Mouse (Mus musculus) NIH3T3 (cell line): ENCODE measurements around the gene Syt13.

Experiments
- DNase-seq: peaks from one replicate; pipeline ENCODE4 v3.0.0-alpha.2; 2012; ENCODE audit warnings: low read depth

Gene Syt13

DNA sequence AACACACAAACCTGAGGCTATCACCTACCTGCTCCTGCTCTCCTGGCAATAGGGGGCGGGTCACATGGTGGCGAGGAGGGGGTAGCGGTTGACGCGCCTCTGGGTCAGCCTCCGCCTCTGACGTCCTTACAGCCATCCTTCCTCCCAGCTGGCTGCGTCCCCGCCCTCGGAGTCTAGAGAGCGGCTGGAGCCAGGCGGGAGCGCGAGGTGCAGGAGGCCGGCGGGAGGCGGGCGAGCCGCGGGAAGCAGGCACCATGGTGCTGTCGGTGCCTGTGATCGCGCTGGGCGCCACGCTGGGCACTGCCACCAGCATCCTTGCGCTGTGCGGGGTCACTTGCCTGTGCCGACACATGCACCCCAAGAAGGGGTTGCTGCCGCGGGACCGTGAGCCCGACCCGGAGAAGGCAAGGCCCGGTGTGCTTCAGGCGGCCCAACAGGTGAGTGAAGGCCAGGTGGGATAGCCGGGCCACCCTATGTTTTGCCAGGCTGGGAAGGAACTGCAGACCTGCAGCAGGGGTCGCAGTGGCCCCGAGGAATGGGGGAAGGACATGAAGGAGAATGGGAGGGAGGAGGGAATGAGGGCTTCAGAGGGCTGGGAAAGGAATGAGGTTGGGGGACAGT, at the start of gene Syt13:
TSS of gene Syt13 (plus strand) at position 166 of the 621 bp plus-strand sequence.
- DNase-seq = no peak

DNA sequence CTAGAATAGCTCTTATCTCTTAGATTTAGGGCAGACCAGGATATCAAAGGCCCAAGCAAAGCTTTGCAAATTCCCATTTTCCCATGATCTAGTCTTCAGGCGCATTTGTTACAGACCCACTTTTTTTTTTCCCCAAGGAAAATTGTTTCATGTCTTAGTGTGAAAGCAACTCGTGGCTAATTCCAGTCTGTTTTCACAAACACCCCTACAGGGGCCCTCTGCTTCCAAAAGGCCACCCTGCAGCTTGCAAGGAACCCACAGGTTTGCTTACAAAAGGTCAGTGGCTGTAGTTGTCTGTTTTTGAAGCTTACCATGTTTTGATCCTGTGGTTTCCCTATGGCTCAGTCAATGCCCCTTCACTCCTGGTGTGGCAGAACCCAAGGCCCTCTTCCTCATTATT, 48.3 kb upstream of the Syt13 start:
- no peak for DNase-seq

DNA sequence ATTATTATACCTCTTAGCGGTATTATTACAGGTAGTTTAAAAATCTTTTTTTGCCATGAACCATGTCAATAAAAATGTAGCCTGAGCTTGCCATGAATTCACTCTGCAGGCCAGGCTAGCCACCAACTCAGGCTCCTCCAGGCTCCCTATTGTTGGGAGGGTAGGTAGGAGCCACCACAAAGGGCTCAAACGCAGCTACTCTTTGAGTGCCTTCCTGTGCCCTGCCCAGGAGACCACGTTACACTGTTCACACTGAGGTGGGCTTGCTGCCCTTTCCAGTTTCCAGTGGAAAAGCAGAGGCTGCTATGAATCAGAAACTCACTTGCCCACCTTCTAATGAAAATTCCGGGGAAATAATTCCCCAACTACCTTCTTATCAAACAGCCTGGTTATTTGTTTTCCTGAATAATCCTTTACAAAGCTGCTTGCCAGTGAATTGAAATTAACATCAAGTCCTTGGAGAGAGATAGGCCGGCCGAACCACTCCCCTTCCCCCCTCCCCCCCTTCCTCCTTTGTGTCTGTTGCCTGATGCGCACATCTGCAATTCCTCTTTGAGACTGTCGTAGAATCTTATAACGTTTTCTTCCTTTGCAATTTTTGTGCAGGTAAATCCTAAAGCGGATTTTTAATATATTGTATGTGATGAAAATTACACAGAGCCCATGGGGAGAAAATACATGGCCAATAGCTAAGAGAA, 44.6 kb upstream of the Syt13 start:
- DNase-seq = no peak

DNA sequence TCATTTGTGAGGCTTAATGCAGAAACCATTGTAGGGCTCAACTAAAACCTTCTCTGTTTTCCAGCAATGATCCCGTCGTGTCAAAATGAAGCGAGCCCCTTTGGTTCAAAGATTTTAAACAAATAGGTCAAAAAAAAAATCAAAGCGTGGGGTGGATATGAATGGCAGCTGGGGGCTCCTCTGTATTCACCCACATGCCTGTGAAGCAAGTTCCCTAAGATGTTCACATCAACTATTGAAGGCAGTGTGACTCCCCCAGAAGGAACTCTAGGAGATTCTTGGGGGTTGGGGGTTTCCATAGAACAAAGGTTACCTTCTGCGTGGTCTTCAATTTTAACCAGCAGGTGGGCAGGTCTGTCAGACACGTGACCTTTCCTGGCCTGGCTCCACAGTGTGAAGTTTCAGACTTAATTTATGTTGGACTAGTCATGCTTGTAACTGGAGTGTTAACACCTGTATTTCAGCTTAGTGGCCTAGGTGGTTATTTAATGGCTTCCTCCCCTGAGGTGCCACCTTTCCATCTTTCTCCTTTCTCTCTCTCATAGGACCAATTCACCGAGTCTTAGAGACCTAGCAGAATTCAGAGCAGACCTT, 43.7 kb upstream of the Syt13 start:
- DNase-seq = no peak

DNA sequence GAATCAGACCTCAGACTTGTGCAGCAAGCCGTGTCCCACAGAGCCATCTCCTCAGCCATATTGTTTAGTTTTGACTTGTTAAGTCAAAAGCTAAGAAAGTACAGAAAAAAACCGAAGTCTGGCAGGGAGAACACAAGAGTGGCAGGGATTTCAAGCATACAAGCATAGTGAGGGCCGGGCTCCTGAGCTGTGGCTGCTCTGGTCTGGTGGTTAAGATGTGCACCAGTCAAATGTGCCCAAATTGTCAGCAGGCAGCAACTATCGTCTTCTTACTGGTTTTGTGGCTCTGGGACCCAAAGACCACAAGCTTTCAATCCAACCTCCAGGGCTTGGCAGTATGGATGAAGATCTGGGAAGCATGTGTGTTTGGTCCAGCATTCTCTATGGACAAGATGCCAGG, 42.2 kb upstream of the Syt13 start:
- DNase-seq = no peak

DNA sequence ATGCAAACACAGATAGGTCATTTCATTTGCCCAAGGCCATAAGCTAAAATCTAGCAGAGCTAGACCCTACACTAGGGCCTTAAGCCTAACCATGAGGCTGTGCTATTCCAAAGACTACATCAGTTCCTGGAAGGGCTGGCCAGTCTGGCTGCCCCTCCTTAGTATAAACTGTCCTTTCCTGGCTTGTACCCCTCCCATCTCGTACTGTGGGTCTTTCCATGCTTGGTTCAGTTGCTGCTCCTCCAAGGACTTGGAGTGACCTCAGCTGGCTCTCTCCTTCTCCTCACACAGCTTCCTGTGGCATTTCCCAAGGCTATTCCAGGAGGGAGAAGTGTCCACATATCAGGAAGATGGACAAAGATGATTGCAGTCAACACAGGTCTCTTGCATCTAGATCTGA, 40.3 kb upstream of the Syt13 start:
- DNase-seq = no peak

DNA sequence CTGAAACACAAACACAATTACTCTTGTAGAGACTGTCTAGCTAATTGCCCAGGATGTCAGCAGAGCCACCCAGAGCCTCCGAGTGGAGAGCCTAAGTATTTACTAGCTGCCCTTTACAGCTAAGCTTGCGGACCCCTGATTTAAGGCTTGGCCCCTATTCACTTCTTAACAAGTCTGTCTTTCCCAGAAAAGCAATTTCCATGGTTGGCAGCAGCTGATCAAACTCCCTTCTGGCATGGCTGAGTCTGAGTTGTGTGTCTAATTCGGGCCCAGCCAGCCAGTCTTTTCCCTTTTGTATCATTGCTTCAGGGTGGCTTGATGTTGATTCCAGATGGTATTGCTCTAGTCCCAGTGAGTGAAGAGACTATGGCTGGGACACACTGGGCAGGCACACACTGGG, 37.4 kb upstream of the Syt13 start:
- DNase-seq = no peak

DNA sequence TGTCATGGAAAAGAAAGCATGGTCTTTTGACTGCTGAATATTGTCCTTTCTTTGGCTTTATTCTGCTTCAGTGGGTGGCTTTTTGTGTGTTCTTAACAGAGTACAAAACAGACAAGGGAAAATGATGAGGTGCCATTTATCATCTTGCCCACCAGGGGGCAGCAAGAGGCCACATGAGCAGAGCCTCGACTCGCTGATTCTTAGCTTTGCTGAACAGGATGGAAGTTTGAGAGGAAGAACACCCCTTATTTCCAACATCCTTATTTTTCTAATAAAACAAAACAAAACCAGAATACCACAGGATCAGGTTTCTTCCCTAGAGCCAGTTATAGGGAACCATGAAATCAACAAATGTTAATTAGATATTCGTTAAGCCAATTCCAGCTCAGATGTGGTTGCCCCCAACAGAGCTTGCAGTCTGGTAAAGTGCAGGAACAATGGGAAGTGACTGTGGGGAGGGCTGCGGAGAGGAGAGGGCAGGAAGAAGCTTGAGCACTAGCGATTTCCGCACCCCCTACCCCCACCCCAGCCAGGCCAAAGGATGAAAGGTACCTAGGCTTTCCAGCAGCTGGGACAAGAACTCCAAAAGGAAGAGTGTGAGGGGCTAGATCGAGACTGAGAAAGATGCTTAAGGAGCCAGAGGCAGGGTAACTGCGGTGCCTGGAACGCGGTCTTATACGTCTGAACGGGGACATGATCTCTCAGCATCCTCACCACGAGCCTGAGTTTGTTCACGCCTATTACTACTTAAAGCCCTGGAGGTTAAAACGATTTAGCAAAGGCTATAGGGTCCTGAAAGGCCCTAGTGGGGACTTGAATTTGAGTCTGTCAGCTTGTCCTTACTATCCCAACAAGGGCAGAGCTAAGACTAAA, 31.6 kb upstream of the Syt13 start:
- DNase-seq = peak; percentile 76

DNA sequence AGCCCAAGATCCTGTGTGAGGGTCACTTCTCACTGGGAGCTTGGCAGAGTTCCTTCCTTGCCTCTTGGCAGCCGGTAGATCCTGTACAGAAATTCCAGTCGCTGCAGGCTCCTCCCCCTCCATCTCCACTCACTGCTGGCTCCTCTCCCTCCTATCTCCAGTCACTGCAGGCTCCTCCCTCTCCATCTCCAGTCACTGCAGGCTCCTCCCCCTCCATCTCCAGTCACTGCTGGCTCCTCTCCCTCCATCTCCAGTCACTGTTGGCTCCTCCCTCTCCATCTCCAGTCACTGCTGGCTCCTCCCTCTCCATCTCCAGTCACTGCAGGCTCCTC, 31.0 kb upstream of the Syt13 start:
- DNase-seq = peak; percentile 63

DNA sequence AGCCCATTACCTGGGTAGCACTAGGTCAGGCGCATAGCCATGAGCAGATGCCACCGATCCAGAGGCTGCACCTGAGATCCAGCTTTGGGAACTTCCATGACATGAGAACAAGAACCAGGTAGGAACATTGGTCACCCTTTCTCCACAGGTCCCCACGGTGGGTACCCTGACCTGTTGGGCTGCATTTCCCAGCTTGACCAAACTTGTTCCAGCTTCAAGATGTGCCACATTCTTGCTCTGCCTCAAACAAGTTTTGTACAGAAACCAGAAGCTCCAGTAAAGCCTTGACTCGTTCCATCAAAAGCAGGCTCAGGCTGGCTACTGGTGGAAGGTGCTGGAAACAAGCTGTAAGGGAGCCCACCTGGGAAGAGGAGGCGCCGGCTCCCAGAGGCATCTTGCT, 29.9 kb upstream of the Syt13 start:
- DNase-seq = no peak

DNA sequence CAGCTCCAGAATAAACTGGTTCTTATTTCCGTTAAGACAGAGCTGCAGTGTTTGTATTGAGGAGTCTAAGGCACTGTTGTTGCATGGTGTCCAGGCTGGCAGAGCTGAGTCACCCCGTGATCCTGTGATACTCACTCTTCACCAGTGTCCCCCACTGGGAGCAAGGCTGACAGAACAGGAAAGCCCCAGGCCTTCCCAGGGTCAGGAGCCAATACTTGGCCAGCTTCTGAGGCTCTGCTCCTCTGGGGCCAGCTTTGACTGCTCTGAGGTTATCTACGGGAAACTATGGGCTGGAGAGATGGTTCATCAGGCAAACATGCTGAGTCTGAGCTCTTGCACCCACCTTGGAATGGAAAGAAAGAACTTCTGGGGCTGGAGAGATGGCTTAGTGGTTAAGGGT, 28.0 kb upstream of the Syt13 start:
- peak; percentile 3 for DNase-seq

DNA sequence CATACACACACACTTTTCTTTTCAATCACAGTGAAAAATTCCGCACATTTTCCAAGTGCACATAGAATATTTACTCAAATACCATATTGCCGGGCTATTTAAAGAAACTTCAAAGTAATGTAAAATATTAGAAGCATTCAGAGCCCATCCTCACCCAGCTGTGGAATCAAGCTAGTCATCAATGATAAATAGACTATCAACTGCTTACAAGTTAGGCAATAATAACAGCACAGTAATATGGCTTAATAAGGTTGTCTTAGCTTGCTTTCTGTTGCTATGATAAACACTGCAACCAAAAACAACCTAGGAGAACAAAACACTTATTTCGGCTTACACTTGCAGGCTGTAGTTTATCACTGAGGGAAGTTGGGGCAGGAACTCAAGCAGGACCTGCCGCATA, 22.4 kb upstream of the Syt13 start:
- no peak for DNase-seq

DNA sequence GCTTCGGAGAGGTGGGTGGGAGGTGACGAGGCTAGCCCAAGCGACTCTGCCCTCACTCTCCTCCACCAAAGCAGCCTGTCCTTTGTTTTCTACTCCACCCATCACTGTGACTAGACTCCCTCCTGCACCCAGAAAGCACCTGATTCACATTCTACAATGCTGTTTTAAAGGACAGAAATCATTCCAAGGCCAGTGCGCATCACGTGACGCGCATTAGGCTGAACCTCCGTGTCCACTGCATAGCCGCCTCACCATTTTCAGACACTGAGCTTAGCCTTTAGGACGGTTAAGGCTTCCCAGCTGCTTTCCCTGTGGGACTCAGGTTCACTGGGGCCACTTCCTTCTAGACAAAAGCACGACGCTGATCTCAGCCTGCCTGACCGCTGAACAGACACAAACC, 11.2 kb upstream of the Syt13 start:
- no peak for DNase-seq

DNA sequence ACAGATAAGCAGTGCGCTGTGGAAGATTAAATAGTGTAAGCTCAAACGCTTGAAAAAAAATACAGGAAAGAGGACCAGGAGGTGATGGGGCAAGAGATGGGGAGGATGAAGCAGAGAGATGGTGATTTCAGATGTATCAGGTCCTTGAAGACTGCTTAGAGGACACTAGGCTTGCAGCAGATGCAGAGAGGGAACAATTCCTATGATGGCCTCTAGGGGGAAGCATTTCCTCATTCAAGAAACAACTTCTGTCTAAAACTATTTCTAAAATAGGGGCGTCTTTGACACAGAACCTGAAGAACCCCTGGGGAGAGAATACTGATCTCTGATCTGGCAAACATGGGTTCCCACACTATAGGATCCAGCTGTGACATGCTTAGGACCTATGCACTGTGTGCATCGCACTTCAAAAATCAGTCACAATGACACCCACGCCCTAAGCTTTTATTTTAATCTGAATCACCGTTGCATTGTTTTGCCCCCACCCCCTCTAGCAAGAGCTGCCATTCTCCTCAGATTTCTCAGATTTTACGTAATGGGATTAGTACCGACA, 10.5 kb upstream of the Syt13 start:
- peak; percentile 82 for DNase-seq

DNA sequence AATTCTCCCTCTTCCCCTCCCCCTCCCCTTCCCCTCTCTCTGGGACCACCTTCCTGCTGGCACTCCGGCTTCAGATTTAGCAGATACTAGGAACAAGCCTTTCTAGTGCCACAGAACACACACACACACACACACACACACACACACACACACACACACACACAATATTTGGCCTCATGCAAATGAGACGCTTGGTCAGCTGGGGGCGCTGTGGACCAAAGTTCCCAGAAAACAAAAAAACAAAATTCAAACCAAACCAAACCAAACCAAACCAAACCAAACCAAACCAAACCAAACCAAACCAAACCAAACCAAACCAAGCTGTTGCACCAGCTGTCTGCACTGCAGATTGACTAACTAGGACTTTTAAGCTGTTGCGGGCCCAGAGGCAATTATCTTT, 4.5 kb upstream of the Syt13 start:
- DNase-seq = peak; percentile 61

DNA sequence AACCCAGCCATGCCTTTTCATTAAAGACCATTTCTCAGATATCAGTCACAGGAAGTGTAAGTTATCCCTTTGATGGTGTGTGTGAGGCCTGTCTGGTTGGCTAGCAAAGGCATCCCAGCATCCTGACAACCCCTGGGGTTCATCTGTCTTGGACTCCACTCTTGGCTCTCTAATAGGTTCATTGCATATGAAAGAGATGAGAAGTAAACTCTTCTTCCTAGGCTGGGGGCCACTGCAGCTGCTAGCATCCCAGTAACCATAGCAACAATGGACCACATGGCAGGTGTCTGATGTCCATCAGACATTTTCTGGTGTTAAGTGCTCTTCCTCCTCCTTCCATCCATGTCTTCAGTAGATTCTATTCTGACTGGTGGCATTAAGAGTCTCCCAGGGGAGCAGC, 2.6 kb upstream of the Syt13 start:
- DNase-seq = no peak

DNA sequence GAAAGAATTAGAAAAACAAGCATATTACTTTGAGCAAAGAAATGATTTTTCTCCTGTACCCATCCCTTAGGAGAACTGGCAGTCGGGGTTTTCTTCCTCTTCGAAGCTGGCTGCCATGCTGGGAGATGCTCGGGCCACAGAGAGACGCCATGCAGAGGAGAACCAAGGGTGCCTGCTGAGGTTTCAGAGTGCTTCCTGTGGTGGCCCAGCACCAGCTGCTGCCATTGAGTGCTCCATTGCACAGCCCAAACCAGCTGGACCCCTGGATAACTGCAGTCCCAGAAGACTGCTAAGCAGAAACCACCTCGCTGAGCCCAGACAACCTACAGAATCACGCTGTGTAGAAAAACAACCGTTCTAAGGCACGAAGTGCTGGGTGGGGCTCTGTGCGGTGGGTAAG, 1.6 kb upstream of the Syt13 start:
- DNase-seq = no peak

DNA sequence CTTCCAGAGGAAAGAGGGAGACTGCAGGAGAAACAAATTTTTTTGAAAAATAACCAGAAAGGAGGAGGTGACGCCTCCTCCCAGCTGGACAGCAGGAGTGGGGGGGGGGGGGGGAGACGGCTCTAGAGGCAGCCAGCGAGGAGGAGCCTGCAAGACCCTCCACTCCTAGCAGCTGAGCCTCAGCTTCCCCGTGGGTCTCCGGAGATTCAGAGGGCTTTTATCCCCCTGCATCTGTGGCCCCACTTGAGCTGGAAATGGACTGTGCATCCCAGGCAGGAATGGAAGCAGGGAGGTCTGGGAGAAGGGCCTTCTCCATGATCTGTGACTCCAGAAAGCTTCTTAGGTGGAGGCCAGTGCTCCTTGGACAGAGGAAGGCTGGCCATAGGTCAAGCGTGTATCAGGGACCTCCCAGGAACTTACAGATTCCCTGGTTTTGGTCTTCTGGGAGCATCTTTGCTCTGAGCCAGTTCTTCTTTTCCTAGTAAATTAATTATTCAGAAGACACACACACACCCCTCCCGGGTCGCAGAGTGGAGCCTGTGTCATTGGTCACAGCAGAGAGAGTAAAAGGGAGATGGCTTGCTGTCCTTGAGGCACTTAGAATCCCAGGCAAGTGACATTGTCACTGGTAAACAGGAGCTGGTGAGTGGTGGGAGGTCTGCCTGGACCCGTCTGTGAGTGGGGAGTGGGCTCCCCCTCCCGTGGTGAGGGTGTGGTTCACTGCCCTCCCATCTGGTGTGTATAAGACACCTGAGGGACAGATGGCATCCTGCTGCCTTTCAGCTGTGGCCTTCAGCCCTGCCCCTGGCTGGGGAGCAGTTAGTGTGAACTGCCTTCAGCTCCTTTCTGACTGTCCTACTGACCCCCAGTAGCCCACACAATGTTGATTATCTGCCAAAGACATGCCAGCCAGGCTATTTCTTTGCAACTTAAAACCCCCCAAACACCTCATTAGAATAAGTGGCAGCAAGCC, 1.0 kb downstream of the Syt13 start:
- DNase-seq = peak; percentile 43

DNA sequence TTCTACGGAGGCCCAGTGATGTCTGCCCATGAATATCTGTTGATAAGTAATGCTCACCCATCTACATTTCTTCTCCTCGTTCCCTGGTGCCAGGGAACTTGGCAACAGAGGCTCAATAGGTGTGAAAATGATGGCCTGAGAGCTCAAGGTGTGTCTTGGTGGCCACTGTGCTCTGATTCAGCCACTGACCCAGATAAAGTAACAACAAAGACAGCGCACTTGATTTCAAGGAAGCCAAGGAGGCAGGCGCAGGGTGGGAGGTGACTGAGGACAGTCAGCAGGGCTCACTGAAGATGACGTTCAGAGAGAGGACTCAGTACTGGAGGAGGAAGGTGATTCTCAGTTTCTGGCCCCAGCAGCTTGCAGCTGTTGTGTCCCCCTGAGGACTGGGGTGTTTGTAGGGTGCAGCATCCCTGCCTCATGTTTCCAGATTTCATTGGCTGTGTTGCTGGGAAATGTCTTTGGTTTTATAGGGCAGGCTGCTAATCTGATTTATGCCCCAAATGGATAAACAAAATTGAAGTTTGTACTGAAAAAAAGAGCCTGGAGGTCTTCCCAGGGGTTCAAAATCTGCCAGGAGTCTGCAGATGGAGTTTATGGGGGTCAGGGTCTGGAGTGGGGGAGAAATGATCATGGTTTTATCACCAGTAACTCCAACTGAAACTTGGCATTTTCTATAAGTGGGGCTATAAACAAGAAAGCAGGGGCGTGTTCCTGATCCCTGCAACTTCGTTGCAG, 2.7 kb downstream of the Syt13 start:
- no peak for DNase-seq

DNA sequence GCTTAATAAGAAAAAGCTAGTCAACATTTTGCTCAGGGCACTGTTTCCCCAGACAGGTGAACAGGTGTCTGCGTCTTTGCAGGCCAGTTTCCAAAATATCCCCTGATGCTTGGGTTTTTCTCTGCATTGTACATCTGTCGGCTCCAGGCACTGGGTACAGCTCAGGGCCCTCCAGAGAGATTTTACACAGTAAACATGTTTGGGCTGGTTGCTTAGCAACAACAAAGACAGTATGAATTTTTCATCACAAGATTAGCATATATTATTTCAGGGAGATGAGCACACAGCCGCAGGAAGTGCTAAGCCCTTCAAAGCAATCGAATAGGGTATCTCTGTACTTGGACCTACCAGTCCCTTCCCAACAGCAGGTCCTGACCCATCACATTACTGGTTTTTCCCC, 5.8 kb downstream of the Syt13 start:
- DNase-seq = no peak
